Mouse (Mus musculus) liver, postnatal 0 days (tissue): ENCODE measurements around the gene Rab35. TPM values are rescaled to one million over a fixed set of nuclear protein-coding genes. Genes with fewer than 3 reads are reported as not detected.
A peak's percentile ranks its signal among the peaks of the same experiment; 100 is the strongest.

ENCODE experiments used
- ATAC-seq: fragments of 200-750 bp; cut with Nextera tagmentation; 2 replicates; pipeline ENCODE4 v1.8.0; 2017; ENCODE audit warnings: mild to moderate bottlenecking, moderate library complexity
- DNase-seq: peaks from one replicate; pipeline ENCODE4 v3.0.0-alpha.2; 2016
- H3K27ac ChIP-seq: fragments of 300-500 bp; sonication (generic); 2 replicates; pipeline ENCODE4 v1.5.1; 2014; ENCODE audit warnings: antibody characterized with exemption, moderate library complexity, mild to moderate bottlenecking, low read depth
- H3K27me3 ChIP-seq: fragments of 300-500 bp; sonication (generic); 2 replicates; pipeline ENCODE4 v1.6.1; 2014; ENCODE audit warnings: low read length, control low read depth, mixed read lengths; ENCODE audit not compliant: insufficient read depth
- H3K36me3 ChIP-seq: fragments of 300-500 bp; sonication (generic); replicated peaks from 2 replicates; pipeline ENCODE4 v1.6.1; 2014; ENCODE audit warnings: mild to moderate bottlenecking, control low read depth, low read length, moderate library complexity, mixed read lengths; ENCODE audit not compliant: insufficient read depth
- H3K4me1 ChIP-seq: fragments of 300-500 bp; sonication (generic); 2 replicates; pipeline ENCODE4 v1.6.1; 2014; ENCODE audit warnings: antibody characterized with exemption, mild to moderate bottlenecking, control low read depth; ENCODE audit not compliant: insufficient read depth
- H3K4me2 ChIP-seq: fragments of 300-500 bp; sonication (generic); 2 replicates; pipeline ENCODE4 v1.6.1; 2014; ENCODE audit warnings: low read depth, mild to moderate bottlenecking, low read length, moderate library complexity, mixed read lengths
- H3K4me3 ChIP-seq: fragments of 300-500 bp; sonication (generic); 2 replicates; pipeline ENCODE4 v1.5.1; 2014; ENCODE audit warnings: low read depth, low read length
- H3K9ac ChIP-seq: fragments of 300-500 bp; sonication (generic); replicated peaks from 2 replicates; pipeline ENCODE4 v1.6.1; 2014; ENCODE audit warnings: mild to moderate bottlenecking, moderate library complexity
- H3K9me3 ChIP-seq: fragments of 300-500 bp; sonication (generic); 2 replicates; pipeline ENCODE4 v1.6.1; 2016; ENCODE audit warnings: mild to moderate bottlenecking, control low read depth, low read length, mixed read lengths
- CTCF ChIP-seq: sonication (generic); IDR thresholded peaks from 2 replicates; pipeline ENCODE4 v1.5.1; 2016; ENCODE audit warnings: antibody characterized with exemption, low read depth
- EP300 ChIP-seq: IDR thresholded peaks from 2 replicates; pipeline ENCODE4 v1.6.1; 2016; ENCODE audit warnings: antibody characterized with exemption, low read depth, mild to moderate bottlenecking
- WGBS: fragments of 180-500 bp; shearing (Covaris S2); extraction: QIAGEN DNeasy Blood & Tissue Kit; methylation state at CpG from one replicate; pipeline ENCODE4 v1.1.7; 2014; ENCODE audit not compliant: insufficient replicate concordance; 5-methylcytosine and 5-hydroxymethylcytosine counted together
- polyA plus RNA-seq: library from polyadenylated mRNA; unstranded; fragments of >200 nt; fragmentation: Nextera tagmentation; extraction: Ambion mirVana; gene quantifications from 2 replicates; pipeline ENCODE4 v1.2.1, GENCODE M21; 2015

Gene Rab35
- polyA plus RNA-seq, 1 experiment from 2014 or later = 7.6 TPM

DNA sequence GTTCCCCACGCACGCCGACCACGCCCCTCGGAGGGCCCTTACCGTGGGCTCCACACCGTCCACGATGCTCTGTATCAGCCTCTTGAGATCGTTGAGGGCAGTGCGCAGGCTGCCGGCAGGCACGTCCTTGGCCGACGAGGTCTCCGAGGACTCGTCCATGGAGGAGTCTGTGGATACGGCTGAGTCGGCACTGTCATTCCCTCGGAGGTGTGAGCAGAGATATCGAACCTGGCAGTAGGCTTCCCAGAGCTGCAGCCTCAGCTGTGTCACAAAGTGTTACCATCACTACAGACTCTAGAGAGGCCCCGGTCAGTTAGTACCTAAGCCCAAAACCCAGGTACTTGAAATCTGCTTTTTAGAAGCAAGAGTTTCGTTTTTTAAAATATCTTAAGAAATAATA is 30.9 kb downstream of the Rab35 start:
- no peak for TF ChIP-seq EP300
- TF ChIP-seq CTCF = no peak
- 84% methylated on average over 22 of the region's 22 CpGs for WGBS
- H3K9ac ChIP-seq = no peak overlapping the region
- no peaks in the 10 kb centered on the region for H3K9me3 ChIP-seq
- no peaks in the 10 kb centered on the region for H3K36me3 ChIP-seq
- no peak overlapping the region for H3K4me3 ChIP-seq
- H3K27me3 ChIP-seq = no peaks in the 10 kb centered on the region
- H3K27ac ChIP-seq = no peak overlapping the region
- no peak for ATAC-seq
- no peak overlapping the region for H3K4me2 ChIP-seq
- DNase-seq = no peak
- no peaks in the 10 kb centered on the region for H3K4me1 ChIP-seq

- Histone ChIP-seq H3K27me3 (no peaks in the 10 kb centered on the region), H3K27ac (no peak overlapping the region), H3K4me2 (no peak overlapping the region), H3K4me1 (no peaks in the 10 kb centered on the region), H3K4me3 (no peak overlapping the region), H3K36me3 (no peaks in the 10 kb centered on the region), H3K9me3 (no peaks in the 10 kb centered on the region), H3K9ac (no peak overlapping the region)
- ATAC-seq (no peak), DNase-seq (peak; percentile 10)
- TF ChIP-seq CTCF (no peak), EP300 (no peak)
- 74% methylated on average over 8 of the region's 8 CpGs for WGBS
Observed at GRCm38 (mm10) chr5:115666366-115667065, 34.8 kb downstream of the Rab35 start.

DNA sequence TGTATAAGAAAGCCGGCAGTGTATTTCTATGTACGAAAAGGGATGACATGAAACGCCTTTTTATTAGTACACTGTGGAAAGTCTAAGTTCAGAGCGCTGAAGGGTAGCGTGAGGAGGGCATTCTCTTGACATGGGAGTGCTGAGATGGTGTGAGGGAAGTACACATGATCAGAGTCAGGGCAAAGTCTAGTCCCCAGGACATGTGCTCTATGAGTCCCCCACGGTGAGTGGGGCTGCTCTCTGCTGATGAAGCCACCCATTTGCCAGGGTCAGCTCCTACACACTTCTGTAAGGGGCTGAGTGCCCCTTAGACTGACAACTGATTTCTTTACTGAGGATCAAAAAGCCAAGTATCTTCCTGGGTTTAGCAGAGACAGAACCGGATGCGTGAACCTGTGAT is 35.5 kb downstream of the Rab35 start:
- WGBS = 76% methylated on average over 8 of the region's 8 CpGs
- TF ChIP-seq CTCF = no peak
- no peak for TF ChIP-seq EP300
- DNase-seq = no peak
- H3K4me1 ChIP-seq = no peaks in the 10 kb centered on the region
- no peaks in the 10 kb centered on the region for H3K36me3 ChIP-seq
- H3K27me3 ChIP-seq = no peaks in the 10 kb centered on the region
- no peak overlapping the region for H3K9ac ChIP-seq
- H3K27ac ChIP-seq = no peak overlapping the region
- H3K4me3 ChIP-seq = no peak overlapping the region
- no peak for ATAC-seq
- no peaks in the 10 kb centered on the region for H3K9me3 ChIP-seq
- no peak overlapping the region for H3K4me2 ChIP-seq

- Histone ChIP-seq H3K4me3 (no peak overlapping the region), H3K27ac (no peak overlapping the region), H3K4me1 (no peaks in the 10 kb centered on the region), H3K4me2 (no peak overlapping the region), H3K27me3 (no peaks in the 10 kb centered on the region), H3K9ac (no peak overlapping the region), H3K9me3 (no peaks in the 10 kb centered on the region), H3K36me3 (no peaks in the 10 kb centered on the region)
- TF ChIP-seq CTCF = no peak
- no peak for TF ChIP-seq EP300
- 52% methylated on average over 7 of the region's 7 CpGs for WGBS
- DNase-seq (no peak), ATAC-seq (no peak)
Observed at GRCm38 (mm10) chr5:115667894-115668293, 36.2 kb downstream of the Rab35 start.

GRCm38 (mm10) chr5:115668986-115669385 is 37.3 kb downstream of the Rab35 start:
- no peak overlapping the region for H3K4me2 ChIP-seq
- H3K4me1 ChIP-seq = no peaks in the 10 kb centered on the region
- H3K9ac ChIP-seq = no peak overlapping the region
- no peak overlapping the region for H3K4me3 ChIP-seq
- no peak for ATAC-seq
- H3K9me3 ChIP-seq = no peaks in the 10 kb centered on the region
- no peak for DNase-seq
- 87% methylated on average over 12 of the region's 12 CpGs for WGBS
- TF ChIP-seq CTCF (no peak), EP300 (no peak)
- H3K36me3 ChIP-seq = no peaks in the 10 kb centered on the region
- no peak overlapping the region for H3K27ac ChIP-seq
- H3K27me3 ChIP-seq = no peaks in the 10 kb centered on the region

DNA sequence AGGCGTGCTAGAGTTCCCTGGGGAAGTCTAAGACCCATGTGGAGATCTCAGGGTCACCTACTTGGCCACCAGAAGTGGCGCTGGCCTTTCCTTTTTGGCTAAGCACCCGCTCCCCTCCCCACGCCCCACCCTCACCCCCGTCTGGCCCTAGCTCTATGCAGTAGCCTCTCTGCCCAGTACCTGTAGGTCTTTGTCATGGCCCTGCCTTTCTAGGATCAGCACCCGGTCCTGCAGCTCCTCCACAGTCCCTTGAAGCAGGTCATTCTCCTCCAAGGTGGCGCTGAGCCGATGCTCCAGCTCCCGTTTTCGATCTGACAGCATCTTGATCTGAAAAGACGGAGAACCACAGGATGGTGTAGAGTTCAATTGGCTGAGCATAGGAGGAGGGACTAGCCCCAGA is 38.3 kb downstream of the Rab35 start:
- TF ChIP-seq CTCF (no peak), EP300 (no peak)
- Histone ChIP-seq H3K9ac (no peak overlapping the region), H3K27me3 (no peaks in the 10 kb centered on the region), H3K4me2 (no peak overlapping the region), H3K4me3 (no peak overlapping the region), H3K4me1 (no peaks in the 10 kb centered on the region), H3K36me3 (no peaks in the 10 kb centered on the region), H3K9me3 (no peaks in the 10 kb centered on the region), H3K27ac (no peak overlapping the region)
- ATAC-seq (no peak), DNase-seq (no peak)
- 77% methylated on average over 11 of the region's 11 CpGs for WGBS

DNA sequence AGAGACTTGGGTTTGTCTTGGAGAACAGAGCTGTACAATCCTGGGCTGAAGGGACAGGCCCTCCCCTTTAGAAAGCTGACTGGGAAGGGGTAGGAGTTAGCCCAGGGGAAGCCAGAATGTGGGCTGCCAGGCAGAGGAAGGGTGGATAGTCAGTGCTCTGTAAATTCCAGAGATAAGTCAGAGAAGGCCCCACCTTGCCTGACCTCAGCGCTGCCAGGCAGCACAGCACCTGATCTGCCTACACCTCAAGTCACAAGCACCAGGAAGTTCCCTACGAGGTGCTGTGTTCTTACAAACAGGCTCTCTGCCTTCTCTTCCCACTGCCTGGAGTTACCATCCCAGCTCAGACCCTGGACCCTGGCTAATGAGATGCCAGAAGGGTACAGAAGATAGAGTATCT is 38.7 kb downstream of the Rab35 start:
- H3K36me3 ChIP-seq = no peaks in the 10 kb centered on the region
- no peak overlapping the region for H3K4me3 ChIP-seq
- no peak for ATAC-seq
- no peaks in the 10 kb centered on the region for H3K27me3 ChIP-seq
- TF ChIP-seq CTCF (no peak), EP300 (no peak)
- no peak overlapping the region for H3K9ac ChIP-seq
- no peak overlapping the region for H3K4me2 ChIP-seq
- WGBS = 38% methylated on average over 2 of the region's 2 CpGs
- H3K9me3 ChIP-seq = no peaks in the 10 kb centered on the region
- no peak overlapping the region for H3K27ac ChIP-seq
- DNase-seq = no peak
- H3K4me1 ChIP-seq = no peaks in the 10 kb centered on the region
